Mouse (Mus musculus) brain, embryonic 14.5 days (tissue): ENCODE results near the gene Cd6.

Experiments
- CTCF ChIP-seq: fragments of 200-500 bp; IDR thresholded peaks from 2 replicates; pipeline ENCODE4 v1.5.1; 2012; ENCODE audit warnings: inconsistent platforms, mild to moderate bottlenecking, moderate library complexity, borderline replicate concordance; ENCODE audit not compliant: insufficient read depth, insufficient read length; ENCODE audit errors: extremely low read depth
- POLR2A ChIP-seq: fragments of 200-500 bp; IDR thresholded peaks from 2 replicates; pipeline ENCODE4 v1.6.1; 2012; ENCODE audit warnings: mild to moderate bottlenecking, inconsistent platforms, borderline replicate concordance; ENCODE audit not compliant: poor library complexity, insufficient read depth, insufficient read length, severe bottlenecking; ENCODE audit errors: extremely low read depth

- TF ChIP-seq CTCF (no peak), POLR2A (no peak)
Measured at GRCm38 (mm10) chr19:10805661-10806285, 24.1 kb downstream of the Cd6 start.
